Mouse (Mus musculus) embryo, embryonic 9.5 days (tissue): ENCODE measurements at regions not wholly inside any gene's neighbourhood (a gene's known extent, or its start where the extent isn't known, plus 50 kb on each side); places are given as distances from the start of the nearest gene placed in this dataset.

ENCODE experiments used
- DNase-seq: peaks from one replicate; pipeline ENCODE4 v3.0.0-alpha.2; 2017; ENCODE audit errors: extremely low spot score

GRCm38 (mm10) chr3:73134316-73134715 lies 76.7 kb upstream of the Slitrk3 start:
- peak; percentile 35 for DNase-seq

DNA sequence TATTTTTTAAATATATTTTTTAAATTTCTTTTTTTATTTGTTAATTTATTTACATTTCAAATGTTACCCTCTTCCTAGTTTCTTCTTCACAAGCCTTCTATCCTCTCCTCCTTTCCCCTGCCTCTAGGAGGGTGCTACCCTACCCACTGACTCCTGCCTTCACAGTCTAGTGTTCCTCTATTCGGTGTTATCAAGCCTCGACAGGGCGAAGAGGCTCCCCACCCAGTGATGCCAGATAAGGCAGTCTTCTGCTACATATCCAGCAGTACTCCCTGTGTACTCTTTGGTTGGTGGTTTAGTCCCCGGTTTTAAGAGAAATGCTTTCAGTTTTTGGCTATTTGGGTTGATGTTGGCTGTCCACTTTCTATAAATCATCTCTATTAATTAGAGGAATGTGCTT lies 67.5 kb upstream of the Slitrk3 start:
- no peak for DNase-seq

- no peak for DNase-seq
These were observed 51.5 kb upstream of the Slitrk3 start for GRCm38 (mm10) chr3:73109102-73109501.
